9 mouse cellular contexts compared by ENCODE assay signal in genomic region chr15:102753170-102753569, GRCm38 (mm10). TPM values are rescaled to one million over a fixed set of nuclear protein-coding genes. Genes with fewer than 3 reads are reported as not detected.
DNase-seq lines count a peak whose midpoint lies in the region; ATAC-seq and TF ChIP-seq lines count a peak whose summit lies in the region.
"Had no signal": no experiment of that assay in that cellular context is flagged by ENCODE, and none has a peak within 500 bp of the region (broad histone marks: within the 10 kb centered on the region; RNA-seq: fewer than 3 reads in every experiment).

No protein-coding gene starts in this region.

- H3K4me3 ChIP-seq in forebrain, embryonic 10.5 days, result peak overlapping the region; percentile 24; the same call in 1 of the 2 replicates
- no peak overlapping the region for H3K4me3 ChIP-seq in forebrain, embryonic 16.5 days (replicated peaks; ENCODE audit: low read length)
- no peak overlapping the region for H3K4me3 ChIP-seq in CH12.LX (replicated peaks in 1 of 3; ENCODE audit: low read depth in 2 of 3, low read length in 2 of 3, poor library complexity in 1 of 3)
- no peak overlapping the region for H3K4me3 ChIP-seq in forebrain, embryonic 15.5 days
- no peak overlapping the region for H3K4me3 ChIP-seq in midbrain, embryonic 14.5 days (replicated peaks; ENCODE audit: low read depth, low read length)
- H3K4me3 ChIP-seq: liver, embryonic 15.5 days had no signal

- peaks cover 90% of the 10 kb centered on the region for H3K27me3 ChIP-seq in forebrain, embryonic 10.5 days (ENCODE audit: poor library complexity, severe bottlenecking)
- peaks cover 7% of the 10 kb centered on the region for H3K27me3 ChIP-seq in forebrain, embryonic 16.5 days (replicated peaks; ENCODE audit: control insufficient read depth, insufficient read depth, low read length)
- peaks cover 92% of the 10 kb centered on the region for H3K27me3 ChIP-seq in CH12.LX (replicated peaks)
- H3K27me3 ChIP-seq in forebrain, embryonic 15.5 days, result peaks cover 8% of the 10 kb centered on the region
- H3K27me3 ChIP-seq in midbrain, embryonic 14.5 days (ENCODE audit: control insufficient read depth, insufficient read depth, low read length), result peaks cover 4% of the 10 kb centered on the region; the same call in 1 of the 2 replicates

- TF ChIP-seq RAD21 in CH12.LX (IDR thresholded peaks at IDR 0.05; ENCODE audit: low read depth, low read length), result peak; percentile 10

- no peak for ATAC-seq in forebrain, embryonic 16.5 days
- ATAC-seq in forebrain, embryonic 15.5 days (replicated peaks), result 0 out of 2 replicates have a peak, but pooled peaks have one; percentile 21
- peak; percentile 34; the same call in 1 of the 2 replicates for ATAC-seq in midbrain, embryonic 14.5 days (ENCODE audit: low FRiP score, low TSS enrichment)

- peaks cover 25% of the 10 kb centered on the region for H3K4me1 ChIP-seq in forebrain, embryonic 10.5 days
- peaks cover 6% of the 10 kb centered on the region for H3K4me1 ChIP-seq in forebrain, embryonic 16.5 days (replicated peaks; ENCODE audit: control insufficient read depth, insufficient read depth, low read length)
- H3K4me1 ChIP-seq in CH12.LX (ENCODE audit: control insufficient read depth in 1 of 2, insufficient read depth in 2 of 2), result no peaks in the 10 kb centered on the region
- peaks cover 18% of the 10 kb centered on the region; the same call in 1 of the 2 replicates for H3K4me1 ChIP-seq in forebrain, embryonic 15.5 days
- peaks cover 12% of the 10 kb centered on the region; the same call in 1 of the 2 replicates for H3K4me1 ChIP-seq in midbrain, embryonic 14.5 days (ENCODE audit: control insufficient read depth, insufficient read depth, low read length)
- H3K4me1 ChIP-seq: liver, embryonic 15.5 days had no signal

- H3K27ac ChIP-seq in forebrain, embryonic 10.5 days, result no peak overlapping the region
- H3K27ac ChIP-seq in forebrain, embryonic 16.5 days (ENCODE audit: low read length), result no peak overlapping the region
- H3K27ac ChIP-seq in CH12.LX (ENCODE audit: insufficient read depth, low read depth), result no peak overlapping the region
- no peak overlapping the region for H3K27ac ChIP-seq in forebrain, embryonic 15.5 days (replicated peaks)
- H3K27ac ChIP-seq in midbrain, embryonic 14.5 days (replicated peaks; ENCODE audit: low read depth, low read length), result peak overlapping the region; percentile 39; the same call in 1 of the 2 replicates
- H3K27ac ChIP-seq: liver, embryonic 15.5 days had no signal

- peak; percentile 88 for DNase-seq in forebrain, embryonic 10.5 days (ENCODE audit: extremely low spot score, low spot score)
- peak; percentile 64 for DNase-seq in CH12.LX (ENCODE audit: extremely low read depth)
- DNase-seq in c-Kit-positive CD71-negative TER-119-negative erythroid progenitor cells, embryonic 14.5 days (ENCODE audit: low read depth), result peak; percentile 61
- DNase-seq in kidney, postnatal 14 days, result peak; percentile 55
- peak; percentile 86 for DNase-seq in midbrain, embryonic 14.5 days
- DNase-seq in thymus, postnatal 25 days, result peak; percentile 30

- H3K36me3 ChIP-seq in forebrain, embryonic 10.5 days (replicated peaks), result no peaks in the 10 kb centered on the region
- H3K36me3 ChIP-seq in forebrain, embryonic 16.5 days (ENCODE audit: control insufficient read depth, insufficient read depth), result no peaks in the 10 kb centered on the region
- no peaks in the 10 kb centered on the region for H3K36me3 ChIP-seq in CH12.LX (replicated peaks in 1 of 2; ENCODE audit: control insufficient read depth in 1 of 2, insufficient read depth in 1 of 2, low read length in 1 of 2)
- H3K36me3 ChIP-seq in forebrain, embryonic 15.5 days, result no peaks in the 10 kb centered on the region
- no peaks in the 10 kb centered on the region for H3K36me3 ChIP-seq in midbrain, embryonic 14.5 days (ENCODE audit: control insufficient read depth, insufficient read depth, low read length)
- H3K36me3 ChIP-seq: liver, embryonic 15.5 days had no signal

- no peaks in the 10 kb centered on the region for H3K79me2 ChIP-seq in CH12.LX (replicated peaks; ENCODE audit: control insufficient read depth, extremely low read depth, insufficient read depth, poor library complexity, severe bottlenecking)

- peak; percentile 81 to 87 for TF ChIP-seq CTCF in CH12.LX (conservative IDR thresholded peaks at IDR 0.05 in 1 of 2, IDR thresholded peaks at IDR 0.05 in 1 of 2; ENCODE audit: low read depth in 2 of 2, low read length in 2 of 2)

- no peak overlapping the region for H3K4me2 ChIP-seq in forebrain, embryonic 16.5 days (ENCODE audit: low read length)
- no peak overlapping the region for H3K4me2 ChIP-seq in CH12.LX (ENCODE audit: insufficient read depth, low read depth, poor library complexity, severe bottlenecking)
- H3K4me2 ChIP-seq in forebrain, embryonic 15.5 days (replicated peaks), result no peak overlapping the region
- H3K4me2 ChIP-seq in midbrain, embryonic 14.5 days (ENCODE audit: low read length), result 0 out of 2 replicates have a peak overlapping the region, but pooled peaks have one; percentile 2
- H3K4me2 ChIP-seq: liver, embryonic 15.5 days had no signal

- no peak overlapping the region for H3K9ac ChIP-seq in forebrain, embryonic 16.5 days (replicated peaks; ENCODE audit: low read depth, low read length)
- H3K9ac ChIP-seq in CH12.LX (ENCODE audit: insufficient read depth, low read depth), result no peak overlapping the region
- no peak overlapping the region for H3K9ac ChIP-seq in forebrain, embryonic 15.5 days (replicated peaks)
- no peak overlapping the region for H3K9ac ChIP-seq in midbrain, embryonic 14.5 days (replicated peaks; ENCODE audit: low read length)
- H3K9ac ChIP-seq: liver, embryonic 15.5 days had no signal

- dilution Hi-C loops in CH12.LX (cut with MboI; ENCODE audit: extremely low pct_ligation_motif_present, extremely low pct_unique_long_range_greater_than_20kb, low sequenced_read_pairs), result no loop called here

- in situ Hi-C loops in CH12.LX (cut with MboI; ENCODE audit: low pct_ligation_motif_present, low pct_unique_long_range_greater_than_20kb, low sequenced_read_pairs), result no loop called here

- no peak for TF ChIP-seq EP300 in CH12.LX (IDR thresholded peaks at IDR 0.05; ENCODE audit: low read length)

- no peak for TF ChIP-seq POLR2A in CH12.LX (IDR thresholded peaks at IDR 0.05; ENCODE audit: low read depth, low read length)

- H3K9me3 ChIP-seq in forebrain, embryonic 10.5 days, result no peaks in the 10 kb centered on the region
- no peaks in the 10 kb centered on the region for H3K9me3 ChIP-seq in forebrain, embryonic 16.5 days (ENCODE audit: control insufficient read depth, low read length)
- peaks cover 13% of the 10 kb centered on the region for H3K9me3 ChIP-seq in CH12.LX (replicated peaks; ENCODE audit: low read length)
- H3K9me3 ChIP-seq in forebrain, embryonic 15.5 days, result no peaks in the 10 kb centered on the region
- no peaks in the 10 kb centered on the region for H3K9me3 ChIP-seq in midbrain, embryonic 14.5 days (ENCODE audit: control insufficient read depth, low read length)
- H3K9me3 ChIP-seq: liver, embryonic 15.5 days had no signal

- 2% methylated on average over 13 of the region's 13 CpGs for WGBS in forebrain, embryonic 10.5 days
- WGBS in forebrain, embryonic 16.5 days, result under 1% methylated on average over 13 of the region's 13 CpGs
- 2% methylated on average over 13 of the region's 13 CpGs for WGBS in forebrain, embryonic 15.5 days
- 3% methylated on average over 13 of the region's 13 CpGs for WGBS in midbrain, embryonic 14.5 days

TF ChIP-seq in CH12.LX, 34 proteins besides CTCF, POLR2A, EP300 and RAD21:
- TF ChIP-seq MEF2A (IDR thresholded peaks at IDR 0.05; ENCODE audit: borderline replicate concordance, low read depth, low read length) (no peak), SMC3 (IDR thresholded peaks at IDR 0.05; ENCODE audit: low read depth, low read length) (peak; percentile 54)
TF ChIP-seq in CH12.LX: peak in this region for 1.

RNA-seq across cellular contexts. Expression of gene Calcoco1, which starts 31.2 kb away (rescaled TPM):
- polyA plus RNA-seq in forebrain, embryonic 10.5 days (2016; fragmentation: Nextera tagmentation; extraction: Ambion mirVana), result 21.9 and 24.0 TPM in 2 replicates
- polyA plus RNA-seq in forebrain, embryonic 16.5 days (2015; fragmentation: Nextera tagmentation; extraction: Ambion mirVana), result 80.6 and 87.7 TPM in 2 replicates
- total RNA-seq in CH12.LX (2012; rRNA removed), result 2.7 and 8.5 TPM in 2 replicates
- 3.6 and 4.5 TPM in 2 replicates for total RNA-seq in CH12.LX (2014; rRNA removed)
- polyA plus RNA-seq in CH12.LX (2012; ENCODE audit: insufficient read length, low read depth), result 7.6 and 9.7 TPM in 2 replicates
- 72.1 and 74.5 TPM in 2 replicates for polyA plus RNA-seq in forebrain, embryonic 15.5 days (2015; fragmentation: Nextera tagmentation; extraction: Ambion mirVana)
- polyA plus RNA-seq in midbrain, embryonic 14.5 days (2014; fragmentation: Nextera tagmentation; extraction: Ambion mirVana), result 30.6 and 36.5 TPM in 2 replicates

Comparison
In these comparisons a context has a peak if more than half of its experiments do, and no peak if none do; other contexts are left out.
1. DNase-seq: peak in every context shown above with its lines; median percentile 88 in forebrain, embryonic 10.5 days; 86 in midbrain, embryonic 14.5 days; 64 in CH12.LX; 61 in c-Kit-positive CD71-negative TER-119-negative erythroid progenitor cells, embryonic 14.5 days; 55 in kidney, postnatal 14 days; 30 in thymus, postnatal 25 days.